Mouse (Mus musculus) olfactory bulb, adult 2 months (tissue): ENCODE data around the gene Mafb. TPM values are rescaled to one million over a fixed set of nuclear protein-coding genes. Genes with fewer than 3 reads are reported as not detected.

ENCODE experiments used
- H3K27ac ChIP-seq: fragments of 200-500 bp; 2 replicates; pipeline ENCODE4 v1.5.1; 2012; ENCODE audit warnings: low read depth, low read length; ENCODE audit not compliant: insufficient read depth
- H3K4me1 ChIP-seq: fragments of 200-500 bp; 2 replicates; pipeline ENCODE4 v1.6.1; 2012; ENCODE audit warnings: low read length; ENCODE audit not compliant: control insufficient read depth, insufficient read depth
- H3K4me3 ChIP-seq: fragments of 200-500 bp; 2 replicates; pipeline ENCODE4 v1.5.1; 2012; ENCODE audit warnings: mild to moderate bottlenecking, low read depth, low read length, moderate library complexity; ENCODE audit not compliant: insufficient read depth
- CTCF ChIP-seq: fragments of 200-500 bp; IDR thresholded peaks from 2 replicates; pipeline ENCODE4 v1.5.1; 2012; ENCODE audit warnings: low read depth, mild to moderate bottlenecking, low read length, moderate library complexity; ENCODE audit not compliant: insufficient read depth
- POLR2A ChIP-seq: fragments of 200-500 bp; IDR thresholded peaks from 2 replicates; pipeline ENCODE4 v1.6.1; 2012; ENCODE audit warnings: mild to moderate bottlenecking, low read depth, low read length, moderate library complexity; ENCODE audit not compliant: insufficient read depth
- WGBS: fragments of 180-500 bp; shearing (Covaris S2); methylation state at CpG from one replicate; pipeline ENCODE4 v1.1.7; 2018; 5-methylcytosine and 5-hydroxymethylcytosine counted together
- polyA plus RNA-seq: library from polyadenylated mRNA; stranded (reverse); fragments of >200 nt; gene quantifications from 2 replicates; pipeline ENCODE4 v1.2.4, GENCODE M21; 2012; ENCODE audit warnings: low replicate concordance; ENCODE audit not compliant: missing spikeins, insufficient read depth, insufficient read length

Gene Mafb
- polyA plus RNA-seq, 1 experiment, result not detected

DNA sequence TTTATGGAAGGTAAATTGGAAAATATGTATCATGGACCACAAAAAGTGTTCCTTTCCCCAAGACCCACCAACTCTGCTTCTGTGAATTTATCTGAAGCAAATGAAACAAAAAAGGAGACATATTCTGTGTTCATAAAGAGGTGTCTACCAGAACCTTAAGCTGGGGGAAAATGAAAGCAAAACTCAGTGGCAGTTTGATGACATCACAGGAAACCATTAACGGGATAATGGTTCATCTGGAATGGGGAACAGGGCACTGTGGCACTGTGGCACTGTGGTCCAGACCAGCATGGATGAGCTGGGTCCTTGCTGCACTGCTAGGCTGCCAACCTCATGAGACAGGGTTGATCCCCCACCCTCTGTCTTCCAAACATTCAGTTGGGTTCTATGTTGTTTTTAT lies 31.8 kb downstream of the Mafb start:
- Histone ChIP-seq H3K4me3 (no peak overlapping the region), H3K27ac (no peak overlapping the region), H3K4me1 (0 out of 2 replicates have a peak, but pooled peaks cover 3% of the 10 kb centered on the region)
- whole genome bisulfite sequencing, result 64% methylated on average over 1 of the region's 1 CpGs
- TF ChIP-seq POLR2A (no peak), CTCF (no peak)

DNA sequence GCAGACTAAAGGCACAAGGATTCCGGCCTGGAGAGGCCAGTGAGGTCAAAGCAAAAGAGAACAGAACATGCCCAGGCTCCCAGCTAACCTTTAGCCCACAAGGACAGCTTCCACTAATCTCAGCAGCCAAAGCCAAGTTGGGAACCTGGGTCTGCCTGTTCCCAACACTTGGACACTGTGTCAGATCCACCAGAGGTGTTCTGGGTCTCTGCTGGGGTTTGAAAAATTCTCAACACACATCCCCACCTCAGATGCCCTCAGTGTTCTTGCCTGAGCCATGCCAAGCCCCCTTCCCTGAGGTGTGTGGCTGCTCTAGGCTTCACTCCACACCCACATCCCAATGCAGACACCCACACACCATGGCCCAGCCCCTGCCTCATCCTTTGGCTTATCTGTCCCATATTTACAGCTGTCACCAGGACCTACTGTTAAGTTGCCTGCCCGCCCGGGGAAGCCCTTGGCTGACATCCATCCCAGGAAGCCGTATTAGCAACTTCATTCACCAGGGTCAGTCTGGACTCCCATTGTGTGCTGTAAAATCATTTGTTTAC lies 32.7 kb downstream of the Mafb start, which contains the start of gene Gm826:
Gene Gm826 (minus strand): TSS at position 52 of the 551 bp plus-strand sequence.
- Histone ChIP-seq H3K4me1 (0 out of 2 replicates have a peak, but pooled peaks cover 3% of the 10 kb centered on the region), H3K27ac (no peak within 1 kb of the TSS), H3K4me3 (no peak within 1 kb of the TSS)
- TF ChIP-seq CTCF, result no peak
- no peak for TF ChIP-seq POLR2A
- WGBS, result 72% methylated on average over 4 of the region's 4 CpGs

GRCm38 (mm10) chr2:160332516-160333325 lies 34.1 kb downstream of the Mafb start:
- Histone ChIP-seq H3K4me1 (peaks cover 7% of the 10 kb centered on the region; the same call in 1 of the 2 replicates), H3K27ac (no peak overlapping the region), H3K4me3 (no peak overlapping the region)
- 94% methylated on average over 12 of the region's 12 CpGs for WGBS
- TF ChIP-seq CTCF (no peak), POLR2A (no peak)

DNA sequence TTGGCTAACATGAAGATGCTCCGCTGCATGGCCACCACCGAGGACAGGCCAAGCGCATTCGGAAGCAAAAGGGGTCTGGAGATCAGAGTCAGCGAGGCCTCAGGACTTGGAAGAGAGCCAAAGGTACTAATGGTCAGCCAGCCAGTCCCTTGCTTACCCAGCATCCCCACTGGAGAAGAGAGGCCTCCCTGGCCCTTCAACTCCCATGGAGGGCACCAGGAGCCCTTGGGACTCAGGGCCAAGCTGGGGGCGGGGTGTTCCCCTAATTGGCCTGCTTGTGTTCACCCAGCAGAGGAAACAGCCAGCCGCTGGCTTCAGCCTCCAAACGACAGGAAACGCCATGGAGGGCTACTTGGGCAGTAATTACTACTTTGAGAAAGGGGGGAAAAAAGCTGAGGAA lies 38.0 kb downstream of the Mafb start:
- 52% methylated on average over 9 of the region's 9 CpGs for WGBS
- H3K4me1 ChIP-seq, result peaks cover 9% of the 10 kb centered on the region; the same call in 1 of the 2 replicates
- H3K4me3 ChIP-seq, result no peak overlapping the region
- no peak overlapping the region for H3K27ac ChIP-seq
- no peak for TF ChIP-seq POLR2A
- no peak for TF ChIP-seq CTCF

DNA sequence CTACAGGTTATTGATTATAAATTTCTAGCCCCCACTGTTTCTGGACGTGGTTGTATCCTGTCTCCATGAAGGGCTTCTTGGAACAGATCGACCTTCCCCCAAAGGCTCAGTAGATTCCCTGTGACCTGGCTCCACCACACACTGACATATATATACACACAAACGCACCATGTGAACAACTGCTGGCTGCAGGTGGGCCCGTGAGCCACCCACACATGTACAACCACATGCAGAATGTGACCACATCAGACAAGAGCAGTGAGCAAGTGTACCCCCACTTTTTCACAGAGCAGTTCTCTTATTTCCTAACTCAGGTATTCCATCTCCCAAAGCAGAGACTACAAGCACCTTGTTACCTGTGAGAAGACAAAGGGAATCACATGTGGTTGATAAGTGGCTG lies 39.1 kb downstream of the Mafb start:
- no peak overlapping the region for H3K27ac ChIP-seq
- H3K4me3 ChIP-seq, result no peak overlapping the region
- TF ChIP-seq CTCF, result no peak
- no peak for TF ChIP-seq POLR2A
- peaks cover 9% of the 10 kb centered on the region; the same call in 1 of the 2 replicates for H3K4me1 ChIP-seq
- 90% methylated on average over 4 of the region's 4 CpGs for WGBS

- Histone ChIP-seq H3K4me3 (no peak overlapping the region), H3K4me1 (peaks cover 9% of the 10 kb centered on the region; the same call in 1 of the 2 replicates), H3K27ac (no peak overlapping the region)
- TF ChIP-seq POLR2A (no peak), CTCF (no peak)
- WGBS, result 60% methylated on average over 4 of the region's 4 CpGs
Measured at GRCm38 (mm10) chr2:160327167-160327566, 39.7 kb downstream of the Mafb start.

GRCm38 (mm10) chr2:160325105-160325644 lies 41.7 kb downstream of the Mafb start:
- no peak overlapping the region for H3K27ac ChIP-seq
- WGBS, result 93% methylated on average over 6 of the region's 6 CpGs
- H3K4me1 ChIP-seq, result peaks cover 11% of the 10 kb centered on the region
- no peak overlapping the region for H3K4me3 ChIP-seq
- TF ChIP-seq CTCF, result no peak

- no peak overlapping the region for H3K4me3 ChIP-seq
- no peak overlapping the region for H3K27ac ChIP-seq
- TF ChIP-seq POLR2A (no peak), CTCF (no peak)
- peaks cover 2% of the 10 kb centered on the region; the same call in 1 of the 2 replicates for H3K4me1 ChIP-seq
- WGBS, result 62% methylated on average over 4 of the region's 4 CpGs
Measured at GRCm38 (mm10) chr2:160321829-160322228, 45.0 kb downstream of the Mafb start.

- WGBS, result 87% methylated on average over 4 of the region's 4 CpGs
- no peak overlapping the region for H3K4me3 ChIP-seq
- TF ChIP-seq CTCF, result no peak
- no peak overlapping the region for H3K27ac ChIP-seq
- H3K4me1 ChIP-seq, result peaks cover 2% of the 10 kb centered on the region; the same call in 1 of the 2 replicates
Measured at GRCm38 (mm10) chr2:160318255-160318654, 48.6 kb downstream of the Mafb start.

Other genes with a start within 250 kb of the Mafb start
- not detected in 2 replicates for gene Gm826, start 32.9 kb downstream of the Mafb start, polyA plus RNA-seq